Mouse (Mus musculus) brain, embryonic 14.5 days (tissue): Measurements from ENCODE around the gene Tgif2.

Experiments
- CTCF ChIP-seq: fragments of 200-500 bp; IDR thresholded peaks from 2 replicates; pipeline ENCODE4 v1.5.1; 2012; ENCODE audit warnings: inconsistent platforms, mild to moderate bottlenecking, moderate library complexity, borderline replicate concordance; ENCODE audit not compliant: insufficient read depth, insufficient read length; ENCODE audit errors: extremely low read depth
- POLR2A ChIP-seq: fragments of 200-500 bp; IDR thresholded peaks from 2 replicates; pipeline ENCODE4 v1.6.1; 2012; ENCODE audit warnings: mild to moderate bottlenecking, inconsistent platforms, borderline replicate concordance; ENCODE audit not compliant: poor library complexity, insufficient read depth, insufficient read length, severe bottlenecking; ENCODE audit errors: extremely low read depth

DNA sequence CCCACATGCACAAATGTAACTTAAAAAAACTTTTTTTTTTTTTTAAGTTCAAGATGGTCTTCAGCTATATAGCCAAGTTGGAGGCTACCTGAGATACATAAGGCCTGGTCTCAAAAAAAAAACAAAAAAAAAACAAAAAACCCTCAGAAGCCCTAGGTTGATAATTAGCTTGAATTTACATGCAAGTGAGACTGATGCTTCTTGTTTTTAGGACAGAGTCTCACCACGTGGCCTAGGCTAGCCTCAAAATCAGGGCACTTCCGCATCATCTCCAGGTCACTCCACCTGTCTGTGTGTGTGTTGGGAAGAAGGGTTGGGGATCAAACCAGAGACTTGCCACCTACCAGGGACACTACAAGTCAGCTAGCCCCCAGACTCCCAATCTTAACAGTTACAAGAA is 18.0 kb downstream of the Tgif2 start, which contains the start of gene 4930518I15Rik:
- TF ChIP-seq POLR2A (no peak), CTCF (no peak)
